Mouse (Mus musculus) cerebellum, adult 18-20 months (tissue): ENCODE measurements around the gene Pafah1b1.

Source experiments
- DNase-seq, 2 experiments: peaks; one replicate each; pipeline ENCODE4 v3.0.0; 2021

Gene Pafah1b1

DNA sequence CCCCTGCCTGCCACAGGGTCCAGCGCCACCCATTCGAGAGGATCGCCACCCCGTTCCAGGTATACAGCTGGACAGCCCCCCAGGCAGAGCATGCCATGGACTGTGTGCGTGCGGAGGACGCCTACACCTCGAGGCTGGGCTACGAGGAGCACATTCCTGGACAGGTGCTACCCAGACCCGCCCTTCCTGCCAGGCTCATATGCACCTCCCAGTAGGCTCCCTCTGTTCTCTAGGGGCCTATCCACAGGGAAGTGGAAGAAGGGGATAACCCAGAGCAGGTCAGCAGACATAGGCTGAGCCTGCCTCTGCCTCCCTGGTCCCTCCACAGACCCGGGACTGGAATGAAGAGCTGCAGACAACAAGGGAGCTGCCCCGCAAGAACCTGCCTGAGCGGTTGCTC, 64.1 kb downstream of the Pafah1b1 start:
- no peak for DNase-seq

DNA sequence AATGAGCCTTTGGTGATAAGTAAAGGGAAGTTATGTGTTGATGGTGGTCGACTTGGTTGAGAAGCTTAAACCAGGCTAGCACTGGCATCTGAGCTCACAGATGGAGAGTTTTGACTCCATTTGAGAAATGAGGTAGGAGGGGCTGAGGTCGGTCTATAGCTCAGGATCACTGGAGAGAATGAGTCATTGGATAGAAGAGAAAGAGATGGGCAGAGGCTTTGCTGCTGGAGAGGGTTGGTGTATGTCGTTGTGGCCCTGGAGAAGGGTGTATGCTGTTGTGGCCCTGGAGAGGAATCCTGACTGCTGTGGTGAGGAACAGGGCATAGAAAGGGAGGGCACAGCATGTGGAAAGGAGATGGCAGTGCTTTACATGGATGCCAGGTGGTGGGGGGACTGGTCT, 68.5 kb downstream of the Pafah1b1 start:
- no peak for DNase-seq

DNA sequence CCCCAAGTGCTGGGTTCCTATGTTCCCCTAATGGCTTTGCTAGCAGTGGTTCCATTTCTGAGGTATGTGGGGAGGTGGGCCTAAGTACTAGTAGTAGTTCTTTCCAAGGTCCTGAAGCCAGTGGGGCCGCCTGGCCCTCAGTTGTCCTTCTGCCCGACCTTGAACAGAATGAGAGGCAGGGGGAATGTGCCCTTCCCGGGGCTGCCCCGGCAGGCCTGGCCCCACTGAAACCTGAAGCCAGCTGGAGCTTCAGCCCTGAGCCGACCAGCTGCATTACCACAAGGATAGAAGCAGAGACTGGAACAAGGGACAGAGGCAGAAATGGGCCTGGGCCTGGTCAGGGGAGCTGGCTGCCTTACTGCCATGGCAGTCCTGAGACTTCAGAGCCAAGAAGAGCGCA, 71.1 kb downstream of the Pafah1b1 start:
- DNase-seq = no peak

DNA sequence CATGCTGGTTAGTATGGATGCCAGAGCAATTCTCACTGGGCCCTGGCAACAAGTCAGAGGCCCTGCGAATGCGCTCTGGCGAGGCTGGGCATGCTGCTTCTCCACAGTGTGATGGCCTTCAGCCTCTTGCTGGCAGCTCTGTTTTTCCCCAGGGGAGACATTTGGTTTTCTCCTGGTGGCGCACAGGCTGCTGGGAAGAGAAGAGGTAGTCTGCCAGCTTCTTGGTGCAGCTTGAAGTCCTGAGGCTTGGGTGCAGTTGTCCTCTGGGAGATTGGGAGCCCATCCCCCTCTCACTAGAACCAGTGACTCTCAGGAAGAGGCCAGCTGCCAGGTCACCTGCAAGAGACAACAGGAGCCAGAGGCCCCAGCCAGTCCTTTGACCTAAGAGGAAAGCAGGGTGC, 71.7 kb downstream of the Pafah1b1 start:
- peak; percentile 50 to 54 for DNase-seq

DNA sequence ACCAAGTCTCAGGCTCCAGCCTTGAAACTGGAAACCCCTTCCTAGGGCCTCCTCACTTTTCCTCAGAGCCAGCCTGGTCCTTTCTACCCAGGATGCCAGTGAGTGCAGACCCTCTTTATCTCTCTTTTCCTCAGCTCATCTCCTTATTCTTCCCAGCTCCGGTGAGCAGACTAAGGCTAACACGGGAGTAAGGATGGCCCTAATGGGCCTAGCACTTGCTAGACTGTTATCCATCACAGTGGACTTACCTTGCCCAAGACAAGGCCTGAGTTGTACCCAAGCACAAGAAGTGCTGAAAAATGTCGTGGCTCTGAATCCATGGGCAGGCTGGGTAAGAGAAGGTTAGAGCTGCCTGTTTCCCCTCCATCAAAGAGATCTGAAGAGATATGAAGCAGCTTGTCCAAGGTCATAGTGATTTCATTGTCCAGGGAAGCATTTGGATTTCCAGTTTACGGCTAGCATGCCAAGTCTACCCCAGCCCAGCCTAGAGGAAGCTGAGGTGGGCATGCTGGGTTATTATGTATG, 73.8 kb downstream of the Pafah1b1 start:
- no peak for DNase-seq

DNA sequence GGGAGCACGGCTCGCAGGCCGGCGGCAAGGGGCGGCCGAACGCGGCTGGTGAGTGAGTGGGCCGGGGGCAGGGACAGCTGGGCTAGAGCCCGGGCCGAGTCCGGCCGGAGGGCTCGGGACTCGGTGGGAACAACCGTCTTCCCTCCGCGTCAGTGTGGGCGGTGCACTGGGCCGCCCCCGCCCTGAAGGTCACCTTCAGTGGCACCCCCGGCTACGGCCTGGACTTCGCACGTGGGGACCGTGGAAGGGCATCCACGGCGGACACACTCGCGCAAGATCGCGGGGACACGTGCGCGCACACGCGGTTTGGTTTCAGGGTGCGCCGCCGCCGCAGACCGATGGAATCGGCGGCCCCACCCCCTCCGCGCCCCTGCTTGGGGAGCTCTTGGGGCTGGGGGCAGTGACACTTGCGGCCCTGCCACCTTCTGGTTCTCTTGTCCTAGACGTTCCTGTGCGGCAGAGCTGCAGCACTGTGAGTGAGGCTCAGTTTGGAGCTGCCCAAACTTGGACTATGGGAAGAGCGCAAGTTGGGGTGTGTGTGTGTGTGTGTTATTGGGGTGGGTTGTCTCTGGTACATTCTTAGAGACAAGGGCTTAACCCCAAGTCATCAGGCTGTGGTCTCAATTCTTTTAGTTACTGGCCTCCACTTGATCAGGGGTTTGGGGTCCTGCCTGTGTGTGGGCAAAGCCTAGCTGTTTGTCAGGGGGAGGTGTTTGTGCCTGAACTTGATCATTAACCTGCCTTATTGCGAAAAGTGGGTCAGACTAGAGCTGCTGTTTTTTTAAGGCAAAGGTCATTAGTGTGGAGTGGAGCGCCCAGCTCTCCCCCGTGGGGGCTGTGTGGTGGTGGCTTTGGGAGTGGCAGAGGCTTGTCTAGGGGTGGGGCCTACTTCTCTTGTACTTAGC, 74.6 kb downstream of the Pafah1b1 start:
- peak in 1 of 2 experiments; percentile 44 for DNase-seq

DNA sequence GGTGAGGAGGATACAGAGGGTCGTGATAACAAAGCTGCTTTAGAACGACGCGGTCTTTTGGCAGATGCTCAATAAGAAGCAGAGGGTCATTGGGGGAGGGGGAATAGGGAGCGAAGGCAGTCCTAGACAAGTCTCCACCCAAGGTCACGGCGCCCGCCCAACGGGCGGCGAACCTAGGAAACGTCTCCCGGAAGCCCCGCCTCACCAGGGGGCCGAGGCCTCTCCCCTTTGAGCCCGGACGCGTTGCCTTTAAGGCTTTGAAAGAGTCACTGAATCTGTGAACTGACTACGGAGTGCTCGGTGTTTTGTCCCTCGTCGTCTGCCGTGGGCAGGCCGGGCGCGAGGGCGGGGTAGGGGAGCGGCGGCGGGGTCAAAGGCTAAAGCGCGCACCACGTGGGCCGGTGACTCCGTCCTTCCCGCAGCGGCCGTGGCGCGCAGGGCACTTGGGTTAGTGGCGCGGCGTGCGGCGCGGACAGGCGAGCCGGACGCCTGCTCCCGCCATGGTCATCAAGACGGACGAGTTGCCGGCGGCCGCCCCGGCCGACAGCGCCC, 75.3 kb downstream of the Pafah1b1 start, which contains the start of gene Cluh:
Gene Cluh (plus strand): TSS at position 401 of the 552 bp plus-strand sequence.
- DNase-seq = peak; percentile 96 to 99

DNA sequence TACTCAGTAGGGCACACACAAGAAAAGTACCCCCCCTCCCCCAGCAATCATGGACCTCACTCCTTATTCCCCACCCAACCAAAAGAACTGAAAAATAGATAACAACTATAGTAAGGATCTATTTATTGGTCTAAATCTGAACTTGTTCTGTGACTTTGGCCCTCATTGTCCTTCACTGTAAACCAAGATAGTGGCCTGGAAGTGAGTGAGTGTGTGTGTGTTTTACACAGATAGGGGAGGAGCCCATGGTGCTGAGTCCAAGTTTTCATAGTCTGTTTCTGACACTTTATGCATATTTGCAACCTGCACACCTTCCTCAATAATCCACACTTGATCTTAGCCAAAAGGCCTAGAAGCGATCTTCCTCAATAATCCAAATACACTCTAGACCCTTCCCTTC, 75.8 kb downstream of the Pafah1b1 start:
- no peak for DNase-seq

DNA sequence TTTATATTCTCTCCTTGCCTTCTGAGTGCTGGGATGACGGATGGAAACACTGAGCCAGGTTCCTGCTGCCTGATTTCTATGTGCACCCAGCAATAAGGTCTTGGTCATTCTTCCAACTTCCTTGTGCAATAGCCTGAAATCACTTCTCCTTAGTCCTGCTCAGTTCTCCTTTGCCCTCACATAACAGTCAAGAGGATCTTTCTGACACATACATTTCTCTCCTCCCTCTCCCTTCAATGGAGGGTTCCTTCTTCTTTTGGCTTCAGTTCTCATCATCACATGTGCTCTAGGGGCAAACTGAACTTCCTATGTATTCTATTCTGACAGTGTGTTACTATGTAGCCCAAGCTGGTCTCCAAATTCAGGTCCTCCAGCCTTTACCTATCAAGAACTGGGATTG, 76.5 kb downstream of the Pafah1b1 start:
- no peak for DNase-seq

DNA sequence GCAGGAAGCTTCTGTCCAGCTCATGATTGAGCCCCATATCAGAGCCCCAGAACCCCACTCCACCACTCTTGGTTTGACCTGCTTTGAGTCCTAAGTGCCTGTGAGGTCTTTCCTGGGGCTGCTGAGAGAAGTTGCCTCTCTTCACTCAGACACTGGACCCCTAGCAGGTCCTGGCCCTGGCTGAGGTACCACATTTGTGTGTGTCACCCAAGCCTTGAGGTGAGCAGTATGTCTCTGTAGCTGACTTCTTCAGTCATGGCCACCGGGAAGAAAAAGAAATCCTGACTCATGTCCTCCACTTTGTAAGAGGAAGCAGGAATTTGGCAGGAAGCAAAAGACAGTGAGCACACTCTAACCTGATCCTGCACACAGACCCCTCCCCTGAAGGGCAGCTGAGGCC, 84.8 kb downstream of the Pafah1b1 start:
- DNase-seq = no peak

DNA sequence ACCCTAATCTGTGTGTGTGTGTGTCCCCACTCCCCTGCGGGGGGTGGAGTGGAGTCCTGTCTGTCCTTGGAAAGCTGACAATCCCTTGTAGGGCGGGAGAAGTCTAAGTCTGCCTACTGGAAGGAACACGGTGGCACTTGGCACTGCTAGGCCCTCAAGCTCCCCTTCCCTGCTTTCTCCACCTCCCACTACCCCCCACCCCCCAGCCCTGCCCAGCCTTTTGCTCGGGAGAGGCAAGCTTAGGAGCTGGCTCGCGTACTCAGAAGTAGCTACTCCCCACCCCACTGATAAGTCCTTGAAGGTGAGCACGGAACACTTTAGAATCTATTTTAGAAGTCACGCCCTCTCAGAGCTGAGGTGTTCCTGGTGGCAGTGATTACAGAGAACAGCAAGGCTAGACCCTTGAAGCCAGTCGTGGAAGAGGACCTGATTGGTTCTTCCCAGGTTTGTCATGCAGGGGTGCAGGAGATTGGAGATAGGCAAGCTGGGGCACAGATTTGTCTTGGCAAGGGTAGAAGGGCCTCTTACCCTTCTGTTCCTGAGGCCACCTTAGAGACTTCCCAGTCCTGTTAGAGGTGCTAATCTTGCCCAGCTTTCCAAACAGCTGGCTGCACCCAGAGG, 85.6 kb downstream of the Pafah1b1 start:
- DNase-seq = peak in 1 of 2 experiments; percentile 32

DNA sequence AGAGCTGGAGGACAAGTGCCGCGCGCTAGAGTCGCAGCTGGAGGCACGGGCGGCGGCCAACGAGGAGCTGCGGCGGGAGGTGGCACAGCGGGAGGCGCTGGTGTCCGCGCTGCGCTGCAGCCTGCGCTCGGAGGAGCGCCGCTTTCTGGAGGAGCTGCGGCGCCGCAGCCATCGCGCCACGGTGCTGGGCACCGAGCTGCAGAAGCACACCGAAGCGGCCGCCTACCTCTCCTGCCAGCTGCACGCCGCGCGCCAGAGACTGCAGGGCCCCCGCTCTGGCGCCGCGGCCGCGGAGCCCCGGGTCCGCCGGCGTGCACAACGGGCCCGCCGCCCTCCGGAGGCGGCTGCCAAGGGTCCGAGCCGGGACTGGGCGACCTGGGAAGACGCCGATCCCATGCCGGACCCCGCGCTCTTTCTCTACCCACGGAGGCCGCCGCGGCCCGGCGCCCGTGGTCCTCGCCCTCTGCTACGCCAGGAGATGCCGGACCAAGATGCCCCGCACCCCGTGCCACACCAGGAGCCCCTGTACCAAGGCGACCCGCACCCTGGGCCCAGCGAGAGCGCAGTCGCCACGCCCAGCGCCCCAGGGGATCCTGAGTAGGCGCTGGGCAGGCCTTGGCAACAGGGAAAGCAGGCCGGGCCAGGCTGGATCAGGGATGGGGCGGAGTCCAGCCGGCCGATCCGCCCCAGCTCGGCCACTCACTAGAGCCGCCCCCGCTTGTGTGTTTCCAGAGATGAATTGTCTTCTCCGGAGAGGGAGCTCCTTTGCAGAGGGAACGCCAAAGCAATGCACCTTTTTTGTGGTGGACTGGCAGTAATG, 86.3 kb downstream of the Pafah1b1 start:
- peak; percentile 83 to 87 for DNase-seq

DNA sequence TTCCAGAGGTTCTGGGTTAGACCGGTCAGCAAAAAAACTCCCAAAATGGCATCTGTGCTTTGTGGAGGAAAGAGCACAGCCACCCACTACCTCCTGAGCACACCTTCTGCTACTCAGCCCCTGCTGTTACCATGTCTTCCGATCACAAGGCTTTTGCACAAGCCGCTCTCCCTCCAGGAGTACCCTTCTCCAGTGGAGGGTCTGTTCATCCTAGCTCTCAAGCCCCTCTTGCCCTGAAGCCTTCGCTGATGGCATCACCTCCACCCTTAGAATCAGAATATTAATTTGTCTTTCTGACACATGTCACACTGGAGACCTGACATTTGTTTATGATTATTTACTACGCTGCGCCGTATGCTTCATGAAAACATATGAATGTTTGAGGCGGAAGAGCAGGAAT, 87.0 kb downstream of the Pafah1b1 start:
- no peak for DNase-seq

DNA sequence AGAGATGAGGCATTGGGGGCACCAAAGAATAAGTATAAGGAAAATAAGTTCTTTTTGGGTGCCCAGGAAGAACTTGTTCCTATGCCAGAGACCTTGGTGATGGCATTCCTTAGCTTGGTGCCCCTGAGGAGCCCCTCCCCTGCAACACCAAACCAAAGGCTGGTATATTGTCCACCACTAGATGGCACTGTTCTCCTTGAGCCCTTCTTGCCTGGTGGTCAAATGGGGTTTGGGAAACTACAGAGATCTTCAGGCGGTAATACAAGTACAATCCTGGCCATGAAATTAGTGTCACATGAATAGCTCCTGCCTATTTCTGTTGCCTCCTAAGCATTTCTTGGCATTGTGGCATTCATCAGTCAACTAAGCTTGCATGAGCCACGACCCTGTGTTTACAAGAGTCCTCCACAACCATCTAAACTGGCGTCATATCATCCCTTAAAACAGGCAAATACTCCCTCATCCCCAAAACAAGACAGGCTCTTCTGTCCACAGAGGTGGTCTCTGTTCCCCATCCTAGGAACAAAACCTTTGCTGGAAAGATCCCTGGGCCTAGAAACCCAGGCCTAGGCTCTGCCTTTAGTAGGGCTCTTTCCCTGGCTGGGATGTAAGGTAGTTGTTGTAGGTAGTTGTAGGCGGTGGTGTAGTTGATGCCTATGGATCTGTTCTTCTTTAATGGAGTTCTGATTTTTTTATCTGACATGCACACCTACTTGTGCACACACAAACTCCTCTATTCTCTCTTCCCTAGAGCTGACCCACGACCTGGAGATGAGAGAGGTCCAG, 89.8 kb downstream of the Pafah1b1 start:
- peak; percentile 79 to 83 for DNase-seq

DNA sequence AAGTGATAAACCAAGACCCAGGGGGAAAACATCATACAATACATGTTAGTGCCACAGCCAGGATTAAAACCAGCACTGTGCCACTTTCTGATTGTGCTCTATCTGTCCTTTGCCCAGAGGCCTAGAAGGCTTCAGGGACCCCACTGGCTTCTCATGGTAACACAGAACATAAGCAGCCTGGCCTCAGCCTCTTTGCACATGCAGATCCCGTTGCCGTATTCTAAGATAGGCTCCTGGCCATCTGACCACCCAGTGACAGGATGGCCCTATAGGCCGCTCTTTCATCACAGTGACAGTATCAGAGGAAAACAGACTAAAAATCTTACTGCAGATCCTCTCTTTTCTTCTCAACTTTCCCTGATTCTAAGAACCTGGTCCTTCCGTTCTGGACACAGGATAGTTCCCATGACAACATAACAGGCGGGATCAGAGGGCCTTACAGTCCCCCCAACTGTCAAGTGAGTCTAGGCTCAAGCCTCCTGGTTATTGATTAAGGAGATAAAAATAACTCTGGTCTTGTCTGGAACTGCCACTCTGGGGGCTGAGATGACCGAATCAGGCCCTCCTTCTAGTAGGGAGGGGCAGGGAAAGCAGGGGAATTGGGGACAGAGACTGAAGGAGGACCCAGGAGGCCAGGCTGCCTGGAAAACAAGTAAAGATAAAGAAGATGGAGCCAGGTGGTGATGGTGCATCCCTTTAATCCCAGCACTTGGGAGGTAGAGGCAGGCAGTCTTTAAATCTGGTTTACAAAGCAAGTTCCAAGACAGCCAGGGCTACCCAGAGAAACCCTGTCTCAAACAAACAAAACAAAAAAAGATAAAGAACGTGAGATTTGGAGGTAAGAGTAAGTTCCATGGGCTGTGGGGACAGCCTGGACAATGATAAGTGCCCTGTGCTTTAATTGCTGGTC, 92.3 kb downstream of the Pafah1b1 start:
- DNase-seq = no peak

DNA sequence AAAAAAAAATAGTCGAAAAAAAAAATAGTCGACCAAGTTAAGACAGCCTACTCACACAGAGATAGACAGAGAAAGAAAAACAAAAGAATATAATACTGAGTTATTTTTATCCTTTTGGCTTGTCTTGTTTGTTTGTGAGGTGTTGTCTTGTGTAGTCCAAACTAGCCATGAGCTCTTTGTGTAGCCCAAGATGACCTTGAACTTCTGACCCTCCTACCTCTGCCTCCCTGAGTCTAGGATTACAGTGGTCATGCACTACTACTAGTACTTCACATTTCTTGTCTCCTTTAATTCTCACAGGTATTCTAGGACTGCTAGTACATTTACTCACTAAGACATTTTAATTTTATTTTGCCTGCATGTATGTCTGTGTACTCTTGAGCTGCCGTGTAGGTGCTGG, 97.0 kb downstream of the Pafah1b1 start:
- no peak for DNase-seq

DNA sequence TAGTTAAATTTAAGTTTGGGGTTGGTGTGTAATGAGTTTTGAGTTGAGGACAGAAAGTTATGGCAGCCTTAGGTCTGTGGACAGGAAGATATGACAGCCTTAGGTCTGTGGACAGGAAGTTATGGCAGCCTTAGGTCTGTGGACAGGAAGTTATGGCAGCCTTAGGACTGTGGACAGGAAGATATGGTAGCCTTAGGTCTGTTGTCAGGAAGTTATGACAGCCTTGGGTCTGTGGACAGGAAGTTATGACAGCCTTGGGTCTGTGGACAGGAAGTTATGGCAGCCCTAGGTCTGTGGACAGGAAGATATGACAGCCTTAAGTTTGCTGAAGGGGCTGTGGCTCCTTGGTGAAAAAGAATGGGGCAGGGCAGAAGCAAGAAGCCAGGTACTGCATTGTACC, 99.1 kb downstream of the Pafah1b1 start:
- DNase-seq = no peak
